Mouse (Mus musculus): Measurements from ENCODE around the gene Bcl11b.

- TF ChIP-seq POLR2AphosphoS2 (IDR thresholded peaks at IDR 0.05; ENCODE audit: low read depth, low read length) (no peak), USF2 (conservative IDR thresholded peaks at IDR 0.05; ENCODE audit: low read depth, low read length) (no peak), CTCF (conservative IDR thresholded peaks at IDR 0.05 in 1 of 2, IDR thresholded peaks at IDR 0.05 in 1 of 2; ENCODE audit: low read depth in 2 of 2, low read length in 2 of 2) (no peak), SMC3 (IDR thresholded peaks at IDR 0.05; ENCODE audit: low read depth, low read length) (no peak), POLR2A (IDR thresholded peaks at IDR 0.05; ENCODE audit: low read depth, low read length) (no peak)
These were observed 7.2 kb downstream of the Bcl11b start for GRCm38 (mm10) chr12:107996216-107996615.
